Mouse (Mus musculus) midbrain, embryonic 10.5 days (tissue): ENCODE measurements around the gene Atp7a. TPM values are rescaled to one million over a fixed set of nuclear protein-coding genes. Genes with fewer than 3 reads are reported as not detected.
A peak's percentile ranks its signal among the peaks of the same experiment; 100 is the strongest.

Experiments
- DNase-seq: peaks from one replicate; pipeline ENCODE4 v3.0.0-alpha.2; 2017; ENCODE audit warnings: low spot score
- H3K27ac ChIP-seq: fragments of 300-500 bp; sonication (generic); replicated peaks from 2 replicates; pipeline ENCODE4 v1.5.1; 2016; ENCODE audit warnings: mild to moderate bottlenecking
- H3K27me3 ChIP-seq: fragments of 300-500 bp; sonication (generic); 2 replicates; pipeline ENCODE4 v1.6.1; 2016; ENCODE audit warnings: low read depth, mild to moderate bottlenecking; ENCODE audit not compliant: poor library complexity, severe bottlenecking
- H3K36me3 ChIP-seq: fragments of 300-500 bp; sonication (generic); 2 replicates; pipeline ENCODE4 v1.6.1; 2016; ENCODE audit warnings: mild to moderate bottlenecking, moderate library complexity
- H3K4me1 ChIP-seq: fragments of 300-500 bp; sonication (generic); 2 replicates; pipeline ENCODE4 v1.6.1; 2016
- H3K4me3 ChIP-seq: fragments of 300-500 bp; sonication (generic); 2 replicates; pipeline ENCODE4 v1.5.1; 2016; ENCODE audit warnings: mild to moderate bottlenecking, moderate library complexity
- H3K9me3 ChIP-seq: fragments of 300-500 bp; sonication (generic); replicated peaks from 2 replicates; pipeline ENCODE4 v1.6.1; 2016; ENCODE audit warnings: mild to moderate bottlenecking
- WGBS: fragments of 180-500 bp; shearing (Covaris S2); methylation state at CpG from one replicate; pipeline ENCODE4 v1.1.7; 2016; 5-methylcytosine and 5-hydroxymethylcytosine counted together
- polyA plus RNA-seq: library from polyadenylated mRNA; unstranded; fragments of >200 nt; fragmentation: Nextera tagmentation; extraction: Ambion mirVana; gene quantifications from 2 replicates; pipeline ENCODE4 v1.2.1, GENCODE M21; 2016

Atp7a gene
- polyA plus RNA-seq, 1 experiment from 2014 or later = 19.7 TPM

GRCm38 (mm10) chrX:106092939-106093338 lies 65.9 kb downstream of the Atp7a start:
- peaks cover 5% of the 10 kb centered on the region; the same call in 1 of the 2 replicates for H3K36me3 ChIP-seq
- no peak overlapping the region for H3K4me3 ChIP-seq
- no peaks in the 10 kb centered on the region for H3K9me3 ChIP-seq
- peaks cover 35% of the 10 kb centered on the region for H3K27me3 ChIP-seq
- peak overlapping the region; percentile 64; the same call in 1 of the 2 replicates for H3K27ac ChIP-seq
- 30% methylated on average over 5 of the region's 5 CpGs for WGBS
- H3K4me1 ChIP-seq = peaks cover 15% of the 10 kb centered on the region
- peak; percentile 14 for DNase-seq

GRCm38 (mm10) chrX:106105464-106105863 lies 78.4 kb downstream of the Atp7a start:
- DNase-seq = no peak
- H3K4me1 ChIP-seq = no peaks in the 10 kb centered on the region
- H3K27ac ChIP-seq = no peak overlapping the region
- WGBS = 78% methylated on average over 2 of the region's 2 CpGs
- H3K4me3 ChIP-seq = no peak overlapping the region
- peaks cover 44% of the 10 kb centered on the region for H3K36me3 ChIP-seq
- H3K9me3 ChIP-seq = no peaks in the 10 kb centered on the region
- H3K27me3 ChIP-seq = peaks cover 38% of the 10 kb centered on the region

DNA sequence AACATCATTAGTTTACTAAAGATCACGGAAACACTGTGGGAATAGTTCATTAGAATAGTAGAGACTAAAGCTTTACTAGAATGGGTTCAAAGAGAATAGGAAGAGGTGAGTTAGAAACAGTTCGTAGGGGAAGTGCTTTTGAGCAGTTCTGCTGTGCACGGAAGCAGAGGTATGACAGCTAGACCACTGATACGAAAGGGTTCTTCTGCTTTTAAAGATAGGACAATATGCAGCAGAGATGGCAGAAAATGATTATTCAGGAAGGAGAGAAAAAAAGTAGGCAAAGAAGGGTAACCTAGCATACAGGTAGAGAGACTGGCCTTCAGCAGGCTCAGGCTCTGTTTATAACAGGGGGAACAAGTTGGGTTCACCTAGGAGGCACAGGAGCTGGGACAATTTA lies 86.8 kb downstream of the Atp7a start:
- Histone ChIP-seq H3K4me3 (no peak overlapping the region), H3K9me3 (no peaks in the 10 kb centered on the region), H3K4me1 (no peaks in the 10 kb centered on the region), H3K27ac (no peak overlapping the region), H3K27me3 (peaks cover 52% of the 10 kb centered on the region), H3K36me3 (peaks cover 19% of the 10 kb centered on the region)
- 91% methylated on average over 4 of the region's 4 CpGs for WGBS
- DNase-seq = no peak

DNA sequence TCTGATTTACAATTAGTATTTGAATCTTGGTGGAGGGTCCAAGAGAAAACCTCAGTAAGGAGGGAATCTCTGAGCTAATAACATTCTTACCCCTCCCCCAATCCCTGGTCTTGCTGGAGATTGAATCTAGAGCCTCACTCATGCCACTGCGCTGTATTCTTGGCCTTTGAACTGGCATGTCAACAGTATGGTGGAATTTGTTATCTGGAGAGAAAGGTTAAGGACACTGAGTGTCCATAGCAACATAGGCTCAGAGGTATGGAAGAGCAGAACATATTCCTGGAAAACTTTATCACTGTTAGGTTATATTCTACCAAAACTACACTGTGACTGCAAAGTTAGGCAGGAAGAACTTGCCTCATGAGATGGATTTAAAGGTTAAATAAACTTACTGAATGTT lies 87.6 kb downstream of the Atp7a start:
- 88% methylated on average over 1 of the region's 1 CpGs for WGBS
- DNase-seq = no peak
- H3K4me1 ChIP-seq = no peaks in the 10 kb centered on the region

GRCm38 (mm10) chrX:106122823-106123222 lies 95.7 kb downstream of the Atp7a start:
- no peak overlapping the region for H3K4me3 ChIP-seq
- peaks cover 25% of the 10 kb centered on the region for H3K36me3 ChIP-seq
- H3K4me1 ChIP-seq = no peaks in the 10 kb centered on the region
- DNase-seq = no peak
- H3K27ac ChIP-seq = no peak overlapping the region
- no peaks in the 10 kb centered on the region for H3K9me3 ChIP-seq
- 97% methylated on average over 2 of the region's 2 CpGs for WGBS
- H3K27me3 ChIP-seq = peaks cover 17% of the 10 kb centered on the region

More for the DNA sequence above, 87.6 kb downstream of the Atp7a start:
- Histone ChIP-seq H3K4me3 (no peak overlapping the region), H3K27ac (no peak overlapping the region), H3K27me3 (peaks cover 47% of the 10 kb centered on the region), H3K36me3 (peaks cover 19% of the 10 kb centered on the region), H3K9me3 (no peaks in the 10 kb centered on the region)

- Histone ChIP-seq H3K4me1 (no peaks in the 10 kb centered on the region), H3K36me3 (peaks cover 10% of the 10 kb centered on the region; the same call in 1 of the 2 replicates), H3K27me3 (peaks cover 53% of the 10 kb centered on the region), H3K27ac (no peak overlapping the region), H3K4me3 (no peak overlapping the region), H3K9me3 (no peaks in the 10 kb centered on the region)
- DNase-seq = no peak
- WGBS = 83% methylated on average over 6 of the region's 6 CpGs
Measured at GRCm38 (mm10) chrX:106128283-106128682, 101.2 kb downstream of the Atp7a start.

DNA sequence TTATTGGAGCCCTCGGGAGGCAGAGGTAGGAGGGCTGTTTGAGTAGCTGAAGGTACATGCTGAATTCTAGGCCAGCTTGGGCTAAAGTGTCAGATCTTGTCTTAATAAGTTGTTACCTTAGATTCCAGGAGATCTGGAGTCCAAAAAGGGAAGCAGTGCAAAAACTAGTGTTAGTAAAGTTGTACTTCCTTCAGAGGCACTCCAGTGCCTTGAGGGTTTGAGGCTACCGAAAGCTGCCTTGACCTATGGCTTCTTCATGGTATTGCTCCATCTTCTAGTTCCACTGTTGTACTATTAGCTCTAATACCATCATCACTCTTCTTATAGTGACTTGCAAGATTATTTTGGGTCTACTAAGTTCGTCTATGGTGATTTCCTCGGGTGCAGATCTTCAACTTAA lies 102.8 kb downstream of the Atp7a start:
- no peaks in the 10 kb centered on the region for H3K9me3 ChIP-seq
- H3K27ac ChIP-seq = no peak overlapping the region
- WGBS = 90% methylated on average over 4 of the region's 4 CpGs
- DNase-seq = no peak
- 0 out of 2 replicates have a peak, but pooled peaks cover 3% of the 10 kb centered on the region for H3K36me3 ChIP-seq
- no peaks in the 10 kb centered on the region for H3K4me1 ChIP-seq
- peaks cover 52% of the 10 kb centered on the region for H3K27me3 ChIP-seq
- H3K4me3 ChIP-seq = no peak overlapping the region

- Histone ChIP-seq H3K9me3 (no peaks in the 10 kb centered on the region), H3K4me3 (no peak overlapping the region), H3K4me1 (no peaks in the 10 kb centered on the region), H3K27ac (no peak overlapping the region), H3K27me3 (peaks cover 44% of the 10 kb centered on the region), H3K36me3 (no peaks in the 10 kb centered on the region)
- no peak for DNase-seq
- WGBS = 91% methylated on average over 3 of the region's 3 CpGs
Measured at GRCm38 (mm10) chrX:106134916-106135315, 107.8 kb downstream of the Atp7a start.

- Histone ChIP-seq H3K9me3 (no peaks in the 10 kb centered on the region), H3K4me1 (no peaks in the 10 kb centered on the region), H3K4me3 (no peak overlapping the region), H3K36me3 (no peaks in the 10 kb centered on the region), H3K27ac (no peak overlapping the region), H3K27me3 (peaks cover 44% of the 10 kb centered on the region)
- no peak for DNase-seq
- WGBS = 90% methylated on average over 4 of the region's 4 CpGs
Measured at GRCm38 (mm10) chrX:106135484-106135883, 108.4 kb downstream of the Atp7a start.

DNA sequence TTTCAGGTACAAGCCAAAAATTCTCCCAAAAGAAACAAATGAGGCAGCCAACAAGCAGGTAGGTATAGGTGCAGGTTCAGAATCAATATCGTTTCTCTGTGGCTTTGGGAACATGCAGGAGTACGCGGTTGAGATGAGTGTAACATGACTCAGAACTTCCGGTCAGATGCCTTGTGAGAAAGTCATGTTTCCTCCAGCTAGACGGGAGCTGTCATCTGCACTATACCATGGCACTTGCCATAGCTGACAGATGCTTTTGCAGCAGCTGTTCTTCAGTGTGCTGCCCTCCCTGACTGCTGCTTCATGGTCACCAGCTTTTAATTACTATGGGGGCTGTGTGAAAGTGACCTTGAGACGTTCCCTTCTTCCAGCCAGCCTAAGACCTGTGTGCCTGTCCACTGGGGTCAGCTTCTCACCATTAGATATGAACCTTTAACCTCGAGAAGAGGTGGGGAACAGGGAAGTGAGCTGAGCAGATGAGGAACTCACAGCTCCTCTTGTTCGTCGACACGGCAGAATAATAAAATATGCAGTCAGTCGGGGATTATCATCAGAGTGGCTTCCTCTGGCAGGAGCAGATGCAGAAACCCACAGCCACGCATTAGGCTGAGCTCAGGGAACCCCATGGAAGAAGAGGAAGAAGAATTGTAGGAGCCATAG lies 109.0 kb downstream of the Atp7a start:
- Histone ChIP-seq H3K27me3 (peaks cover 46% of the 10 kb centered on the region), H3K9me3 (no peaks in the 10 kb centered on the region), H3K36me3 (no peaks in the 10 kb centered on the region), H3K27ac (no peak overlapping the region), H3K4me1 (no peaks in the 10 kb centered on the region), H3K4me3 (no peak overlapping the region)
- no peak for DNase-seq
- 80% methylated on average over 12 of the region's 12 CpGs for WGBS

DNA sequence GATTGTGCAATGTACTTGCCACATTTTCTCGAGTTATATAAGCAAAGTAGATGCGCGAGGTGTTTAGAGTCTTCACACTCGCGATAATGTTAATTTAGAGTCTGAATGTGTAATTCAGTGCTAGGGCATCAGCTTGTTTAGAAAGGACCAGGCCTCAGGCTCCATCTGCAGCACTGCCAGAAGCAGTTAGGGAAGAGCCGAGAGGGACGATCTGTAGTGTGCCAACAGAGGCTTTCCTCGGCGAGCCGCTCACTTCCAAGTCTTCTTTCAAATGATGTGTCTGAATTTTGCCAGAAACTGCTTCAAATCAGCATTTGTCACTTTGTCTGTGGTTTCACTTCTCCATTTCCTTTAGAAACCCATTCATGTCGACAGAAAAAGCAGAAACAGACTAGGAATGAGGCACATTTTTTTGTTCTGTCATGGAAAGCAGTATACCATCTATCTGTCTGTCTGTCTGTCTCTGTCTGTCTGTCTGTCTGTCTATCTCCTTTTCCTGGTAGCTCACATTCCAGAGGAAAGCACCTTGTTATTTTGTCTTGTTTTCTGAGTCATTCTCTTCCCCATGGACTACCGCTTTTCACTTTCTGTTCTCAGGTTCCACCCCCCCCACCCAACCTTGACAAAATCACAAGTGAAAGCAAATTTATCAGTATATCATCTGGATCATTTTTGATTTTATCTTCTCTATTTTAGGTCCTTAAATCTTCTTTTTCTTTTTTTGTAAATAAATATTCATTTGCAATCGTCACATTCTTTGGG lies 112.4 kb downstream of the Atp7a start:
- 88% methylated on average over 13 of the region's 13 CpGs for WGBS
- Histone ChIP-seq H3K9me3 (no peaks in the 10 kb centered on the region), H3K4me1 (no peaks in the 10 kb centered on the region), H3K4me3 (no peak overlapping the region), H3K27me3 (peaks cover 39% of the 10 kb centered on the region), H3K27ac (no peak overlapping the region), H3K36me3 (no peaks in the 10 kb centered on the region)
- no peak for DNase-seq

DNA sequence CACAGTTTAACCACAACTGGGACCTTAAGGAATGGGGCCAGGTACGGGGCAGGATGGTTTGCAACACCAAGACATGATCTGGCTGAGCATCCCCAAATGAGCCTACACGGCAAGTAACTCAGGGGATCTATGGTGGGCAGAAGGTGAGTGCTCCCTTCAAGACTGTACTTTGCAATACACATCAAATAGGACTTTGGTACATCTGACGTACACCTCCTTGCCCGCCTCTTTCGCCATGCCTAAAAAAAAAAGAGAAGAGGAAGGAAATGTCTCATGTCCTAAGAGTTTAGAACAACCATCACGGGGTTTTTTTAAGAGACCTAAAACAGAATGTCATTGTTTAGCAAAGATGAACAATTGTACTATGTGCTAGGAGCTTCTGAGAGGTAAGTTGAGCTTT lies 115.9 kb downstream of the Atp7a start, which contains the start of gene Tlr13:
Gene Tlr13, plus strand, starts transcription at position 269 of the 400 bp plus-strand sequence.
- no peaks in the 10 kb centered on the region for H3K4me1 ChIP-seq
- H3K4me3 ChIP-seq = no peak within 1 kb of the TSS
- peaks cover 38% of the 10 kb centered on the region for H3K27me3 ChIP-seq
- H3K36me3 ChIP-seq = no peaks in the 10 kb centered on the region
- no peak for DNase-seq
- no peak within 1 kb of the TSS for H3K27ac ChIP-seq
- H3K9me3 ChIP-seq = no peaks in the 10 kb centered on the region
- 86% methylated on average over 6 of the region's 6 CpGs for WGBS

- 94% methylated on average over 1 of the region's 1 CpGs for WGBS
- Histone ChIP-seq H3K27ac (no peak overlapping the region), H3K4me3 (no peak overlapping the region), H3K27me3 (peaks cover 58% of the 10 kb centered on the region), H3K9me3 (no peaks in the 10 kb centered on the region), H3K36me3 (no peaks in the 10 kb centered on the region), H3K4me1 (no peaks in the 10 kb centered on the region)
- DNase-seq = no peak
Measured at GRCm38 (mm10) chrX:106148185-106148584, 121.1 kb downstream of the Atp7a start.
